Mouse (Mus musculus) heart, postnatal 10 days (tissue): ENCODE data around the gene Stk38. TPM values are rescaled to one million over a fixed set of nuclear protein-coding genes. Genes with fewer than 3 reads are reported as not detected.

Experiments
- DNase-seq, 2 experiments: peaks; one replicate each; pipeline ENCODE4 v3.0.0; 2021
- intact Hi-C: fragments of 180-260 bp; cut with DNase I; formaldehyde crosslinking; loops from one replicate; pipeline ENCODE4 v1.15.1; 2025
- total RNA-seq, 2 experiments: library from RNA; stranded (reverse); gene quantifications; 2 replicates each; pipeline ENCODE4 v1.2.3; 2021

Stk38 gene
- total RNA-seq, 2 experiments from 2014 or later = 53.0 to 57.2 TPM

- intact Hi-C loops = no loop called here
- DNase-seq = no peak
Measured at GRCm38 (mm10) chr17:28934120-28934916, 73.5 kb downstream of the Stk38 start.

GRCm38 (mm10) chr17:28932274-28932673, 75.5 kb downstream of the Stk38 start:
- no peak for DNase-seq
- intact Hi-C loops = no loop called here

- intact Hi-C loops = loop anchor here (2.0 kb wide), 1 partner anchor 19 kb away; the partner anchor contains the start of gene Kctd20
- no peak for DNase-seq
Measured at GRCm38 (mm10) chr17:28931436-28932211, 76.2 kb downstream of the Stk38 start.

- intact Hi-C loops = loop anchor here (2.0 kb wide), 1 partner anchor 20 kb away; the partner anchor contains the start of gene Kctd20
- peak; percentile 98 to 99 for DNase-seq
Measured at GRCm38 (mm10) chr17:28930392-28931074, 77.3 kb downstream of the Stk38 start.

GRCm38 (mm10) chr17:28929369-28929768, 78.4 kb downstream of the Stk38 start:
- intact Hi-C loops = no loop called here
- no peak for DNase-seq

- intact Hi-C loops = no loop called here
- DNase-seq = peak in 1 of 2 experiments; percentile 19
Measured at GRCm38 (mm10) chr17:28928004-28928403, 79.8 kb downstream of the Stk38 start.

- peak; percentile 40 to 72 for DNase-seq
- intact Hi-C loops = loop anchor here (1.0 to 2.0 kb wide), 5 partner anchors 22 to 236 kb away; partner anchors contain the start of genes Brpf3, Mapk14 and Slc26a8
Measured at GRCm38 (mm10) chr17:28926866-28927635, 80.7 kb downstream of the Stk38 start.

GRCm38 (mm10) chr17:28926380-28926779, 81.4 kb downstream of the Stk38 start:
- intact Hi-C loops = loop anchor here (1.0 to 2.0 kb wide), 5 partner anchors 22 to 236 kb away; partner anchors contain the start of genes Brpf3, Mapk14 and Slc26a8
- DNase-seq = peak; percentile 84 to 90

GRCm38 (mm10) chr17:28924957-28925595, 82.7 kb downstream of the Stk38 start:
- DNase-seq = no peak
- intact Hi-C loops = no loop called here

- intact Hi-C loops = no loop called here
- DNase-seq = no peak
Measured at GRCm38 (mm10) chr17:28922096-28922495, 85.7 kb downstream of the Stk38 start.

GRCm38 (mm10) chr17:28921086-28921485, 86.7 kb downstream of the Stk38 start:
- DNase-seq = peak in 1 of 2 experiments; percentile 27
- intact Hi-C loops = no loop called here

Other genes with a start within 250 kb of the Stk38 start
- 1 to 10 TPM in 1 of 2 experiments, under 1 TPM in 1; 0.45 to 1.1 TPM for gene Mapk13, start 238.7 kb downstream of the Stk38 start, total RNA-seq
- 10 to 100 TPM; 15.2 to 22.3 TPM for gene Brpf3, start 206.9 kb downstream of the Stk38 start, total RNA-seq
- not detected for gene Pnpla1, start 149.6 kb downstream of the Stk38 start, total RNA-seq
- under 1 TPM in 1 of 2 experiments, not detected in 1; 0.05 TPM for gene 4930539E08Rik, start 92.7 kb downstream of the Stk38 start, total RNA-seq
- not detected for gene Pxt1, start 64.2 kb downstream of the Stk38 start, total RNA-seq
- 10 to 100 TPM; 63.8 to 76.9 TPM for gene Kctd20, start 56.0 kb downstream of the Stk38 start, total RNA-seq
- gene Srsf3, start 24.6 kb upstream of the Stk38 start, total RNA-seq = 100 to 1,000 TPM; 152 to 159 TPM
- gene Cdkn1a, start 83.0 kb upstream of the Stk38 start, total RNA-seq = 100 to 1,000 TPM in 1 of 2 experiments, 10 to 100 TPM in 1; 46.2 to 180 TPM
- under 1 TPM; 0.34 to 0.87 TPM for gene Rab44, start 106.2 kb upstream of the Stk38 start, total RNA-seq
- gene Cpne5, start 230.2 kb upstream of the Stk38 start, total RNA-seq = 1 to 10 TPM; 2.7 to 5.7 TPM